Mouse (Mus musculus): ENCODE measurements around the gene Tctn1.

The Tctn1 gene

DNA sequence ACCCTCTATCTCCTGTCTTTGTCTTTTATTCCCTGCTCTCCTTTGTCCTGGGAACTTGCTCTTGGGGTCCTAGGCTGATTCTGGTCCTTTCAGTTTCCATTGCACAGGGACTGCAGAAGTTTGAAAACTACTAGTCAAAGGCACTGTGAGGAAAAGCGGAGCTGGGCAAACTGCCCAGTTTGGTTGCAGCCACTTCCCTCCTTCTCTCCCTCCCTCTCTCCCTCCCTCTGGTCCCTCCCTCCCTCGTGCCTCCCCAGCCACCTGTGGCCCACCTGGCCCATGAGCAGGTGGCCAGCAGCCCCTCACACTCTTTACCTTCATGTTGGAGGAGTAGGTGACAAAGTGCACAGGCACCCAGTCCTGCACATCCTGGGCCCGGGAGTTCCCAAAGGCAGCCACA is 19.1 kb downstream of the Tctn1 start:
- peak; percentile 6 for DNase-seq

DNA sequence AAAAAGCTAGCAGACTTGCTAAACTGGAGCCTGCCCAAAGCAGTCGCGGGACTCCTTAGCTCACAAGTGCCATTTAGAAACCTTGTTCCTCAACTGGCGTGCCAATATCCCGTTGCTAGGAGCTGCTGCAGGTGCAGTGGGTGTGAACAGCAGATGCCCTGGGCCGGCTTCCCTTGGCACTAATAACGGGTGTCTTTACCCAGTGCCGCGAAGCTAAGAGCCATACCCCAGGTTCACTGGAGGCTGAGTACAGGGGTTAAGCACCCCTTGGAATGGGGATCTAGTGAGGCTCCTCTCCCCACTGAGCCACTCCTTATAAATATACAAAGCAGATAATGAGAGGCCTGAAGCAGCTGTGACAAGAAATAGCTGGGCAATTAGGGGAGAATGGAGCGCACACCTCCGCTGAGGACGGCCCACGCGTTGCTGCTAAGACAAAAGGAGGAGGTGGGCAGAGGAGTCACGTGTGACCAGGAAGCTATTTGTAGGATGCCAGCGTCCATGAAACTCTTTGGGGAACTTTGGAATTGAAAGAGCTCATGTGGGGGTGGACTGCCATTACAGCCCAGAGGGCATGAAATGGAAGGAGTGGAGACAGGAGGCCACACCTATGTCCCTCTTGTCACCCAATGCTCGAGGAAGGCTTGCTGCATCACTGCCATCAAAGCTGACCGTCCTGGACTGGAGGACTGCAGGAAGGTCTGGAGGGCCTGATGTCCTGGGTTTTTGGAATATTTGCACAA is 20.3 kb downstream of the Tctn1 start:
- DNase-seq: no peak

DNA sequence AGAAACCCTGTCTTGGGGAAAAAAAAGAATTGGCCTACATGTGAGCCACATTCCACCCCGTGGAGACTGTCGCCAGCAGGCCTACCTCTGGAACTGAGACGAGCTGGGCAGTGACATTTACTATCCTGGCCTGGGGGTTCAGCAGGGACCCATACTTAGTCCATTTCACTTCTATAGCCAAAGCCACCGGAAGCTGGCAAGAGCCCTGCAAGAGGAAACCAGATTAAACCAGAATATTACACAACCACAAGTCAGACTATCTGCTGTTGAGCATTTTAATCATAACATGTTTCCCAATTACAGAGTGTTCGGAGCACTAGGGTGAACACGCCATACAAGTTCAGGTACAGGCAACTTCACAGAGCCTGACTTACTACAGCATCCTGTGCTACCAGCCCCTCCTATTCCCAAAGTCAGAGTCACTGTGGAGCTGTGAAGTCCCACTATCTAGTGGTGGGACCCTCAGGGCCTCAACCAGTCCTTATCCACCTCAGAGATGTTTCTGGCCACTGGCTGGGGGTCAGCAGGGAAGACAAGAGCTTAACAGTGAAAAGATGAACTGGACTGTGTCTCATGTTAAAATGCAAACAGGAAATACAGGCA is 21.6 kb downstream of the Tctn1 start:
- DNase-seq: no peak

DNA sequence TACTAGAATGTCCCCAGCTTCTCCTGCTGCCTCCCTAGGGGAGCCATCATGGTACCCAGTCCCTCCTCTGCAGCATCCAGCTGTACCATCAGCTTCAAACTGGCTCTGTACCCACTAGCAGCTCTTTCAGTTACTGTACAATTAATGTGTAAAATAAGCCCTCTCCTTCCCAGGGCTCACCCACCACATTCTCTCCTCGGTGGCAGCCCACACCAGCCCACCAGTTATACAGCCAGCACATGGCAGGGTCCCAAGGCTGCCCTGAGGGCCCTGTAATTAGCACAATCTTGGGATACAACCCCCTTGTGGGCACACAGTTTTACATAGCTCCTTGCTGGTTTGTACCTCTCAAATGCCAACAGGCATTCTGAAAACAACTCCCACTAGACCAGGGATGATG is 23.3 kb downstream of the Tctn1 start:
- DNase-seq: no peak

DNA sequence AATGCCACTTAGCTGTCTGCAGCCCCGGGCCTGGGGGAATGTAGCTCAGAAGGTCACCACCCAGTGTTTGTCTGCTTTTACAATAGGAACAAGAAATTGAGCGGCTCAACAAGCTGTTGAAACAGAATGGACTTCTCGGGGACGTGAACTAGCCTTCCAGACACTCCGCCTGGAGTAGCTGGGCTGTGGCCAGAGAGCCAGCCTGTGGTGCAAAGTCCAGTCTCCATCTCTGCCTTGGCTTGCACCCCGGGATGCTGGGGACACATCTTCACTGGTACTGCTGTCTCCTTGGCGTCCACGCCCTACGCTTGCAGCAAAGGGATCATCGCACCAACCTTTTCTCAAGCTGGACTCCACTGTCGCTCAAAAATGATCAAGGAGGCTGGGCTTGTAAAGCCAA is 23.7 kb downstream of the Tctn1 start:
- DNase-seq: peak; percentile 52

DNA sequence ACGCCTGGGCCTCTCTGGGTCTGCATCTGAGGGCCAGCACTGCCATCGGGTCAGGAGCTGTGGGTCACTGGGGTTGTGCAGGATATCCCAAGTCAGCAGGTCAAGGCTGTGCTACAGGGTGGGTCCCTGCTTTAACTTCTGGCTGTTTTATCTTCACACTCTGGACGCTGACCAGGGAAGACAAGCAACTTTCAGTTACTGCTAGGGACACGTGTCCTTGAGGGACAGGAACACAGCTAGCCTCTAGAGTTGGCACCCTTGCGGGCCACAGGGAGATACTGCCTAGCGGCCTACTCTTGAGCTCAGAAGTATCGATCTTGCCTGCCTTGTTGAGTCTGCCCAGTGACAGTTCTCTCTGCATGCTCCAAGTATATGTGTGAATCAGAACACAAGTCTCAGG is 24.6 kb downstream of the Tctn1 start:
- DNase-seq: no peak

DNA sequence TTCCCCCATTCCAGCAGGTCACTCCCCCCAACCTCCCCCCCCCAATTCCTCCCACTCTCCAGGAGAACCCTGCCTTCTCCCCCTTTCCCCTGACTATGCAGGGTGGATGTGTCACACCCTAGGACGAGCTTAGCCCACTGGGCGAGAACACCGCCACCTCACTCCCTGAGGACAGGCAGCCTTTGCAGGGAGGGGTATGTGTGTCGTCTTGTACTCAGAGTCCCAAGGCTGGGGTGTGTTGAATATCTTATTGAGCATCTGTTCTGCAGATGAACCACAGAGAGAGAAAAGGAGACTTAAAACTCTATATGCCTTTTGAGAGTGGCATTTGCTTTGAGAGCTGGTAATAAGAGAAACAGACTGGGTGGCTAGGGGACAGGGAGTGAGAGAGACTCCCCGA is 27.1 kb downstream of the Tctn1 start:
- DNase-seq: no peak

DNA sequence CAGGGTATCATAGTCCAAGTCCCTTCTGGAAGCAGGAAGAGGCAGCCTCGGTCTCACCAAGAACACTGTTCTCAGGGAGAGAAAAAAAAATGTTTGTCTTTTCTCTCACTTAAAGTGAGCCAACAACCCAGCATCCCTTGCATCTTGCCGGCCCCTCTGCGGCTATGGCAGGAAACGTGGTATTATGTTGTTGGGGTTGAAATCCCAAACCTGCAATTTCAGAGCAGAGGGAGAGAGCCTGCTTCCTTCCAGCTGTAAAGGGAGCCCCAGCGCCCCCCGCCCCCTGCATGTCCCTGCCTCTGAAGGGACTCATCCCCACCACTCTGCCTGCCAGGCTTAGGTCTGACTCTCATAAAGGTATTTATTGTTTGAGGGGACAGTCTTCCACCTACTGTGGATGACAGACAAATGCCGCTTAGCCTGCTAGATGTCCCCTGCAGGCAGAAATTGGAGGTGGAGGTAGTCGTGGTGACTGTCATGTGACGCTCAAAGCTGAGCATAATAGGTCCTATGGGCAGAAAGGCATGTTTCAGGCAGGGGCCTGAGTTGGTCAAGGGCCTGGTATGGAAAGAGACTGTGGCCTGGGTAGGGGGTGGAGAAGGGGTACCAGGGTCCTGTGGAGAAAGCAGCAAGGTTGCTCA is 28.9 kb downstream of the Tctn1 start:
- DNase-seq: no peak

DNA sequence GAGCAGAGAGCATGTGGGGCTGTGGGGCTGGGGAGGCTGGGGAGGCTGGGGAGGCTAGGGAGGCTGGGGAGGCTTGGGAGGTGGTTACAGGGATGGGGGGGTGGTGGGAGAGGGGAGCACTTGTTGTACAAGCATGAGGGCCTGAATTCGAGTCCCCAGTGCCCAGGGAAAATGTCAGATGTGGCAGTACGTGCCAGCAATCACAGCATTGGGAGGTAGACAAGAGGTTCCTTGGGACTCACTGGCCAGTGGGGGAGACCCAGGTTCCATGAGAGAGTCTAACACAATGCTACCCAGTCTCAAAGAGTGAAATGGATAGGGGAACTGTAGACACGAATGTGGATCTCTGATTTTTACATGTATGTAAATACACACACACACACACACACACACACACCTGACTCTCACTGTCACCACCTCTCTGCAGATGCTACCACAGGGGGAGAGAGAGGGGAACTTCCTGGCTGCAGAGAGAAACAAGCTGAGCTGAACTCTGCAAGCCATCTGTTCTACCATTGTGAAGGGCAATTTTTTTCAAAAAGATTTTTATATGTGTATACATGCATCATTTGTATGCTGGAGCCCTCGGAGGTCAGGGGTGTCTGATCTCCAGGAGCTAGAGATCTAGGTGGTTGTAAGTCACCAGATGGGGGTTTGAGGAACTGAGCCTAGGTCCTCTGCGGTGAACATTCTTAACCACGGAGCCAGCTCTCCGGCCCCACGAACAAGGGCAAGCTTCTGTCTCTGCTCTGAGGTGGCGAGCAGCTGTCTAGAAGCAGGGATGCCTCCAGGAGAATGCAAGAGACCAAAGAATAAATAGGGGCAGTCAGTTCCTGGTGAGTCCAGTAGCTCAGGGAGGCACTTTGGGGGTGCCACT is 29.7 kb downstream of the Tctn1 start:
- no peak for DNase-seq

DNA sequence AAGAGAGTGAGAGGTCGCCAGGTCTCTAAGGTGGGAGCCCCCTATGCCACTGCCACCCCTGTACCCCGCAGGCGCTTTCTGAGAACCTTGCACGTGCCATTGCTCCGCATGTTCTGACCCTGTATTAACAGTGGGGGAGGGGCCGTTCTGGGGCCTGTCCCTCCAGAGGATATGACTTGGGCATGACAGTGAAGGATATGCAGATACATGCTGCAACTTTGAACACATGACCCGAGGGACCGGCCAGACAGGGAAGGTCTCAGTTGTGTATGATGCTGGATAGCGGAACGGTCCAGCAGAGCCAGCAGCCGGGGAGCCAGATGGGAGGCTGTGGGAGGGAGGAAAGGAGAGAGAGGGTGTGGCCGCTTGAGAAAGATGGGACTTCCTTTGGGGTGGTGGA is 30.6 kb downstream of the Tctn1 start:
- DNase-seq: no peak

DNA sequence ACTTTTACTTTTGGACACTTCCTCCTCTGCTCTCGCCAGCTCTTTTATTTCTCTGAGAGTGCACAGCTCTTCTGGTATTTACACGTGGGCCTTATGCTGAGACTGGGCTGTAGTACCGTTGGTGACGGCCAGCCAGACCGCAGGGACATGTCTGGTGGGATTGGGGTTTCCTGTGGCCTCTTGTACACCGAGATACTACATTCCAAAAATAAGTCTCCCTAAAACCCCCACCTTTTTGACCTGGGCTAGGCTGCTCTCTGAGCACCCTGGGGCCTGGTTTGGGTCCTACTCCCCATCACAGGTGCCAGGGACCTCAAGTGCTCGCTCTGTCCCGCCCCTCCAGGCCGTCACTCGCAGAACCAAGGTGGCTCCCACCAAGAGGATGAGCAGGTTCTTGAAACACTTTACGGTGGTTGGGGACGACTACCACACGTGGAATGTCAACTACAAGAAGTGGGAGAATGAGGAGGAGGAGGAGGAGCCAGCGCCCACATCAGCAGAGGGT is 31.1 kb downstream of the Tctn1 start:
- no peak for DNase-seq

DNA sequence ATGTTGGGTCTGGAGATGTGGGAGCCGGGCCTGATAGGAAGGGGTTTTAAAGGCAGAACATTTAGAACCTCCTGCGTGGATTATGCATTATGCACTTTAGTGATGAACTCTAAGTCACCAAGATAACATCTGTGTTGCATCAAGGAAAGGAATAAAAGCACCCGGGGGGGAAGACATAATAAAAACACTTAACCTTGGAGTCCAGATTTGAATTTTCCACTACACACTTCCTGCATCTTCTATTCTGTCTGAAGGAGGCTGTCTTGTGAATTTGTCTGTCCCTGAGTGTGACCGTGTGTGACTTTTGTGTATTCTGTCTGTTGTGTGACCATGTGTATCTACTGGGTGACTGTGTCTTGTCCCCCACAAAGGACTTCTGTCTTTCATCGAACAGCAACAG is 32.3 kb downstream of the Tctn1 start:
- DNase-seq: no peak

DNA sequence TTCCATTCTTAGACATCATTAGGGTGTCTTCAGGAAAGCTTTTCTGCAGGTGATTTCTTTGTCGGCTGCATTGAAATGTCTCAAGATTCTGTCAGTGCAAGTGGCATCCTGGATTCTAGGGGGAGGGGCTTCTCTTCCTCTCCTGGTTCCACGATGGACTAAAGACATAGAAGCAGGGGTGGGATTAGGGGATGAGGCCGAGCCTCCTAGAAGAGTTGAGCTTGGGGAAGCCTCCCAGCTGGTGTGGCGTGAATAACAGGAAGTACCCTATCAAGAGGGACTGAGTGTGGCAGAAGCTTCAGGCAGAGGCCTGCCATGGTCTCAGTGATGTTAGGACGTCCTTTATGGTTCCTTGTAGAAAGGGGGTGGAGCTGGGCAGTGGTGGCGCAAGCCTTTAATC is 32.8 kb downstream of the Tctn1 start:
- no peak for DNase-seq

DNA sequence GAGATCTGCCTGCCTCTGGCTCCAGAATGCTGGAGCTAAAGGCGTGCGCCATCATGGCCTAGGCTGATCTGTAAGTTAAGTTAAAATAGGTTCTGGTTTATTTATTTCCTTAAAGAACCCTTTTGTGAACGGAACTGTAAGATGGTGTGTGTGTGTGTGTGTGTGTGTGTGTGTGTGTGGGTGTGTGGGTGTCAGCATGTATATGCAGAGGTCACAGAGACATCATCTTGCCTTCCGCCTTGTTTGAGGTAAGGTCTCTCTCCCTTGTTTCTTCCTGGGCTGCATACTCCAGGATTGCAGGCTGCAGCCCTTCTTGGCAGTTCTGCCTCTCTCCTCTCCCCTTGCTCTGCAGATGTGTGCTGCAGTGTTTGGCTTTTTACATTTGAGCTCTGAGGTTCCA is 33.4 kb downstream of the Tctn1 start:
- DNase-seq: no peak

DNA sequence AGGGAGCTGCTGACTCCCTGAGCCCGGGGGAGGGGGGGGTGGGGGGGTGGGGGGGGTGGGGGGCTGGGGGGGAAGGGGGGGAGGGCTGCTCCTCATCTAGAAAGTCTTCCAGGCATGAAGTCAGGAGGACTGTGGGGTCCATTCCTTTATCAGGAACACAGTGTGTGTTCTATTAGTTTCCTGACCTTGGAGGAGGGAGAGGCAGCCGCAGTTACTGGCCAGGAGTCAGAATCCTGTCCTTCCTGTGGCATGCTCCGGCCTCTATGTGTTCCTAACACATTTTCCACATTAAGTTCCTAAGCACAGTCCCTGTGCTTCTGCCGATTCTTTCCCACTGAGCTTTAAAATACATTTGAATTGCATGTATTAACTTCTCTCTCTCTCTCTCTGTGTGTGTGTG is 35.5 kb downstream of the Tctn1 start:
- DNase-seq: no peak

DNA sequence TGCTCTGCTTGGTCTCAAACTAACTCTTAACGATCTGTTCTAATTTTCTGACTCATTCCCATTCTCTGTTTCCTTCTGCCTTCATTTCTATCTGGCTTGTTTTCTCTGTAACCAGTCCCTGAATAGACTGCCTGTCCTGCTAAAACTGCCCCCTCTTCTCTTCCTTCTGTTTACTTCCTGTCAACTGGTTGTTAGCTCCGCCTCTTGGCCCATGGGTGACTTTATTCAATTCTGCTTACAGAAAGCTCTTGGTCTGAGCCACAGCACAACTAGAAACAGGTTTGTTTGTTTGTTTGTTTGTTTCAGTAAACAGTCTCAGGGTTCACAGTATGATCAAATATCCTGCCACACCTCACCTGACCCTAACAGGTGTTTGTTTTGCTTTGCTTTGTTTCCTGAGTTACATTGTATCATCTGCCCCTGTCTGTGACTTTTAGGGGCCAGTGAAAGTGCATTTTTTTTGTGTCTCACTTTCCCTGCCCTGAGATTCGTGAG is 35.9 kb downstream of the Tctn1 start:
- DNase-seq: no peak

DNA sequence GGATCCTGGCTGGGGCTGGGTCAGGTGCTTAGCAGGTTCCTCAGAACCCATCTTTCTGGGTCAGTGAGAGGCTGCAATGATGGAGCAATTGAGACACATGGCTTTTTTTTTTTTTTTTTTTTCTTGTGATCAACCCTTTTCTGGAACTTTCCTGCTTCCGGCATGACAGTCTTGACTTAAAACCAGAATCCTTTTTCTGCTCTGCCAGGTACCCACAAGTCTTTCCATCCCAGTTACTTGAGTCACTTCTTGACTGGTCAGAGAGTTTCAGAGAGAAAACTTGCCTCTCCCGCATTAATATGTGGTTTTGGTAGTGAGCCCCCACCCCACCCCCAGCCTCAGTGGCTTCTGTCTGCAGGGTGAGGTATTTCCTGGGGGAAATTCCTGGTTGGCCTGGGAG is 40.0 kb downstream of the Tctn1 start:
- DNase-seq: no peak

DNA sequence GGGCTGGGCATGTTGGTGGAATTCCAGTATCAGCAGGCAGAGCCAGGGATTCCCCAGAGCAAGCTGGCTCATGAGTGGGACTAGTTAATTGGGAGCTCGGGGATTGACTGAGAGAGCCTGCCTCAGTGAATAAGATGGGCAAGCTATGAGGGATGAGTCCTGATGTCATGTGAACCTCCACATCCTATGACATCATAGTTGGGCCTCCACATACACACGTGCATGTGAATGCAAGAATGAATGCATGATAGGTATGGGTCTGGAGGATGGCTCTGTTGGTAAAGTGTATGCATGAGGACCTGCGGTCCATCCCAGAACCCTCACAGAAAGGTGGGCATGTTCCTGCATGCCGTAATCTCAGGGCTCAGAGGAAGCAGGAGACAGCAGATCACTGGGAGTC is 43.2 kb downstream of the Tctn1 start:
- DNase-seq: no peak

DNA sequence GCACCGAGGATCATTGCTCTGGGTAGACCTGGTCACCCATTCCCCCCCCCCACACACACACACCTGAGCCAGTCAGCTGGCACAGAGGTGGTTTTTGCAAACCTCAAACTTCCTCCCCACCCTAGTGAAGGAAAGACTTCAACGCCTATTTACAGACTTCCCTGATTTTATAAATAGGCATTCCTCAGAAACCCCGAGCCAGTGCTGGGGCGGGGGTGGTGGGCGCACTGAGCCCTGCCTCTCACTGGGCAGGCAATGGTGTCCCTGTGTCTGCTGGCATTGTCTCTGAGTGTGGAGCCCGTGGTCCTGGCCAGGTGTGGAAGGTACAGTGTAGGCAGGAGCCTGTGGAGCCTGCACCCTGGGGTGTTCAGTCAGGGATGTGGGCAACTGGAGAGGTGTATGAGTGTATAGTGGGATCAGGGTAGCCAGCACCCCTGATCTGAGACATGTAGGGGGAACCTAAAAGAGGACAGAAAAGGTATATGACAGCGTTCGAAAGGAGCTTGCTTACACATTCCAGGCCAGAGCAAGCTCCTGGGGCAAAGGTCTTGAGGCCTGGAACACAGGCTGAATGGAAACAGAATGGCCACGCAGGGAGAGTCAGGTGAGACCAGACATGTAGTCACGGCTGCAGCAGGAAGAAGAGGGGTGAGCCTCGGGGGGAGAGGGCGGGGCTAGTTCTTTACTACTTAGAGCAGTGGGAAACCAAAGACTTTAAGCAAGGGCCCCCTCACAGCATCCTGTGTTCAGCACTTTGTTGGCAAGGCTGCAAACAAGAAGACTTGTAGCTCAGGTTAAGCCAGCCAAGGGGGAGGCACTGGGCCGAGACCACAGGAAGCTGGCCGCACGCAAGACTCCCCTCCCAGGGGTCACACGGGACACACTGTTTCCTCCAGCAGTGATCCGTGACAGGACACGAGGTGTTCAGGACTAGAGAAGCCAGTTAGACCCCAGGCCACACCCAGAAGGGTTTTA is 44.3 kb downstream of the Tctn1 start:
- no peak for DNase-seq

DNA sequence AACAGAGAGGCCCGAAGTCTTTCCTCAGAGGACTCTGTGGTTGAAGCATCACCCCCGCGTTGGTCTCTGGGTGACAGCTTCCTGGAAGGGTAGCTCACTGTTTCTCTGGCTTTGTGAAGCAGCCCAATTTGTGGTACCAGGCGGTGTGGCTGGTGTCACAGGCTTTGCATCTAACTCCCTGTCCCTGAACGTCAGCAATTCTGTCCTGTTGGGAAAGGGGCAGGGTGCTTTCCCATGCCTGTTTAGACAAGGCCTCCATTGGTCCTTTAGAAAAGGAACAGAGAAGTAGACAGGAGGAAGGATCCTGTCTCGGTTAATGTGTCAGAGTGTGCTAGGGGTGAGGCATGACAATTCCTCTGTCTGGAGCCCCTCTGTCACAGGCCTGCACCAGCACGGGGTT is 45.3 kb downstream of the Tctn1 start:
- no peak for DNase-seq

DNA sequence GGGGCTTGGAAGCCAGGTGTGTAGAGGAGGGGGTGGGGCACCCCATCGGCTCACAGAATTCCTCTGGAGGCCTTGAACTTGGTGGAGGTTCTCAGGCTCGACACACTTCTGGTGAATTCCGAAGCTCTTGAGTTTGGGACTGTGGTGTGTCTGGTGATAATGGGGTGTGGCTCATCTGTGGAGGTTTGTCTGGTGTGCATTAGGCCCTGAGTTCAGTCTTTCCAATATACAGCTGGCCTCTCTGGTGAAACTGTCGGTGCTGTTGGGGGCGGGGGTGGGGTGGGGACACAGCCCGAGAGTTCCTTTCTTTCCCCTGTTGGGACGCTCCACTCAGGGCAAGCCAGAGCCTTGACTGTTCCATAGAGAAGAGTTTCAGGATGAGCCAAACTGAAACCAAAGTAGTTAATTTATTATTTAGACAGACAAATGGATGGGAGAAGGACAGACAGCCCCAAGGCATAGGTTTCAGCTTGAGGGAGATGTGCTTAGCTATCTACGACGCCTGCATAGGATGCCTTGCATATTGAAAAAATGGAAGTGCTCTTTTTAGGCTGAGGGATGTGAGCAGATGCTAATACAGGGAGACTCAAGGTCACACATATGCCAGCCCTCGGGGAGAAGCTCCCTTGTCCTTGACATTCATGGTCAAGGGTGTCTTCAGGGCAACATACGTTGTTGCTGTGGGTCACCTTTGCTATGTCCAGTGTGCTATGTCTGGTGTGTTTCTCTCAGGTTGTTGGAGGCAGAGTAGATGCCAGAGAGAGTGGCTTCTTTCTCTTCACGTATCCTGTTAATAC is 46.0 kb downstream of the Tctn1 start:
- no peak for DNase-seq

Data from cerebellum, adult 9-10 months (tissue).